ENCODE assay signal across 11 mouse cellular contexts in the genomic region with DNA sequence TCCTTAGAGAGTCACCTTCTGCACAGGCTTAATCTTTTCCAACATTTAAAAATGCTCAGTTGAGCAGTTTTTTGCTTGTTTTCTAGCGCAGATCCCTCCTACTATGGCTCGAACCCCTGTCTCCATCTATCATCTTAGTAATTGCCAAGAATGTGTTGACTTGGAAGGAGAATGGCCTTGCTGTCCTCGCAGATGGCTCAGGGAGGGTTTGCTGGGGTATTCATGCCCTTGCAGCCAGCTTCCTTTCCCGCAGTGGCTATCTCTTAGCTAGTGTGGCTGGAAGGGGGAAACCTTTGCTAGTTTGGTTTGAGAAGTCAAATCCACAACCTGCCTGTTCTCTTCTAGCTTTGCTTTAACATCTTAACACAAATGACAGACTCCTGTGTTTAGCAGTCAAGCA. TPM values are rescaled to one million over a fixed set of nuclear protein-coding genes. Genes with fewer than 3 reads are reported as not detected.
DNase-seq lines count a peak whose midpoint lies in the region; ATAC-seq and TF ChIP-seq lines count a peak whose summit lies in the region.
"Had no signal": no experiment of that assay in that cellular context is flagged by ENCODE, and none has a peak within 500 bp of the region (broad histone marks: within the 10 kb centered on the region; RNA-seq: fewer than 3 reads in every experiment).

No protein-coding gene starts in this region.

- no peak for ATAC-seq in forebrain, embryonic 13.5 days
- ATAC-seq in midbrain, embryonic 13.5 days: no peak
- ATAC-seq in midbrain, embryonic 11.5 days (ENCODE audit: low FRiP score): no peak
- no peak for ATAC-seq in hindbrain, postnatal 0 days
- ATAC-seq in CD4-positive, CD25-positive, alpha-beta regulatory T cell, adult 4 months: no peak
- no peak for ATAC-seq in kidney, embryonic 16.5 days (ENCODE audit: low FRiP score, low TSS enrichment)

- TF ChIP-seq CTCF in hindbrain, postnatal 0 days (IDR thresholded peaks at IDR 0.05; ENCODE audit: low read depth): no peak

- H3K4me1 ChIP-seq in forebrain, embryonic 10.5 days: peaks cover 70% of the 10 kb centered on the region
- peaks cover 67% of the 10 kb centered on the region for H3K4me1 ChIP-seq in forebrain, embryonic 13.5 days
- peaks cover 74% of the 10 kb centered on the region for H3K4me1 ChIP-seq in midbrain, embryonic 13.5 days (replicated peaks)
- peaks cover 49% of the 10 kb centered on the region for H3K4me1 ChIP-seq in midbrain, embryonic 11.5 days (ENCODE audit: control insufficient read depth, insufficient read depth, low read length)
- H3K4me1 ChIP-seq in hindbrain, postnatal 0 days (ENCODE audit: insufficient read depth, low read length): peaks cover 50% of the 10 kb centered on the region
- peaks cover 36% of the 10 kb centered on the region for H3K4me1 ChIP-seq in kidney, embryonic 16.5 days (ENCODE audit: insufficient read depth, low read length)

- peak overlapping the region; percentile 51; the same call in 1 of the 2 replicates for H3K27ac ChIP-seq in forebrain, embryonic 10.5 days
- no peak overlapping the region for H3K27ac ChIP-seq in forebrain, embryonic 13.5 days
- peak overlapping the region; percentile 45; the same call in 1 of the 2 replicates for H3K27ac ChIP-seq in midbrain, embryonic 13.5 days
- no peak overlapping the region for H3K27ac ChIP-seq in midbrain, embryonic 11.5 days (ENCODE audit: low read depth, low read length)
- peak overlapping the region; percentile 34 for H3K27ac ChIP-seq in hindbrain, postnatal 0 days
- H3K27ac ChIP-seq in kidney, embryonic 16.5 days (ENCODE audit: low read length): no peak overlapping the region

- WGBS in forebrain, embryonic 10.5 days: 89% methylated on average over 4 of the region's 4 CpGs
- WGBS in forebrain, embryonic 13.5 days: 90% methylated on average over 4 of the region's 4 CpGs
- WGBS in midbrain, embryonic 13.5 days: 82% methylated on average over 4 of the region's 4 CpGs
- 89% methylated on average over 4 of the region's 4 CpGs for WGBS in midbrain, embryonic 11.5 days
- 41% methylated on average over 4 of the region's 4 CpGs for WGBS in hindbrain, postnatal 0 days
- 55% methylated on average over 4 of the region's 4 CpGs for WGBS in kidney, embryonic 16.5 days

- no peaks in the 10 kb centered on the region for H3K27me3 ChIP-seq in forebrain, embryonic 10.5 days (ENCODE audit: poor library complexity, severe bottlenecking)
- no peaks in the 10 kb centered on the region for H3K27me3 ChIP-seq in forebrain, embryonic 13.5 days
- no peaks in the 10 kb centered on the region for H3K27me3 ChIP-seq in midbrain, embryonic 13.5 days
- H3K27me3 ChIP-seq in midbrain, embryonic 11.5 days (ENCODE audit: control insufficient read depth, insufficient read depth, low read length): no peaks in the 10 kb centered on the region
- H3K27me3 ChIP-seq in hindbrain, postnatal 0 days (ENCODE audit: insufficient read depth, low read length): no peaks in the 10 kb centered on the region
- H3K27me3 ChIP-seq in kidney, embryonic 16.5 days (ENCODE audit: insufficient read depth, low read length): no peaks in the 10 kb centered on the region

- no peak overlapping the region for H3K9ac ChIP-seq in forebrain, embryonic 13.5 days
- no peak overlapping the region for H3K9ac ChIP-seq in midbrain, embryonic 13.5 days (replicated peaks)
- H3K9ac ChIP-seq in midbrain, embryonic 11.5 days (ENCODE audit: low read length): no peak overlapping the region
- 0 out of 2 replicates have a peak overlapping the region, but pooled peaks have one; percentile 13 for H3K9ac ChIP-seq in hindbrain, postnatal 0 days (replicated peaks; ENCODE audit: low read length)
- H3K9ac ChIP-seq in kidney, embryonic 16.5 days (replicated peaks; ENCODE audit: low read length): no peak overlapping the region

- DNase-seq in forebrain, embryonic 10.5 days (ENCODE audit: extremely low spot score, low spot score): no peak
- no peak for DNase-seq in midbrain, embryonic 11.5 days (ENCODE audit: low spot score, missing footprints)
- DNase-seq in hindbrain, postnatal 0 days (ENCODE audit: low spot score): no peak
- no peak for DNase-seq in B cell, adult 2 months
- DNase-seq: kidney, adult 9 months; thymus, adult 18-20 months had no signal

- no peak overlapping the region for H3K4me3 ChIP-seq in forebrain, embryonic 10.5 days
- H3K4me3 ChIP-seq in forebrain, embryonic 13.5 days: no peak overlapping the region
- H3K4me3 ChIP-seq in midbrain, embryonic 13.5 days (replicated peaks): no peak overlapping the region
- H3K4me3 ChIP-seq in midbrain, embryonic 11.5 days (ENCODE audit: low read depth, low read length): no peak overlapping the region
- H3K4me3 ChIP-seq in hindbrain, postnatal 0 days (ENCODE audit: low read length): no peak overlapping the region
- H3K4me3 ChIP-seq in kidney, embryonic 16.5 days (ENCODE audit: low read length): no peak overlapping the region
- H3K4me3 ChIP-seq: myocyte had no signal

- no peaks in the 10 kb centered on the region for H3K9me3 ChIP-seq in forebrain, embryonic 10.5 days
- H3K9me3 ChIP-seq in forebrain, embryonic 13.5 days (replicated peaks): no peaks in the 10 kb centered on the region
- no peaks in the 10 kb centered on the region for H3K9me3 ChIP-seq in midbrain, embryonic 13.5 days
- H3K9me3 ChIP-seq in midbrain, embryonic 11.5 days (ENCODE audit: control insufficient read depth, low read length): no peaks in the 10 kb centered on the region
- no peaks in the 10 kb centered on the region for H3K9me3 ChIP-seq in hindbrain, postnatal 0 days (ENCODE audit: low read length)
- no peaks in the 10 kb centered on the region for H3K9me3 ChIP-seq in kidney, embryonic 16.5 days (ENCODE audit: low read length)

- H3K4me2 ChIP-seq in forebrain, embryonic 13.5 days: no peak overlapping the region
- H3K4me2 ChIP-seq in midbrain, embryonic 13.5 days (replicated peaks): 0 out of 2 replicates have a peak overlapping the region, but pooled peaks have one; percentile 25
- no peak overlapping the region for H3K4me2 ChIP-seq in midbrain, embryonic 11.5 days
- peak overlapping the region; percentile 16; the same call in 1 of the 2 replicates for H3K4me2 ChIP-seq in hindbrain, postnatal 0 days (ENCODE audit: low read depth, low read length)
- H3K4me2 ChIP-seq in kidney, embryonic 16.5 days (replicated peaks; ENCODE audit: low read depth, low read length): no peak overlapping the region

- H3K36me3 ChIP-seq in forebrain, embryonic 10.5 days (replicated peaks): peaks cover 21% of the 10 kb centered on the region
- H3K36me3 ChIP-seq in forebrain, embryonic 13.5 days (ENCODE audit: poor library complexity, severe bottlenecking): peaks cover 13% of the 10 kb centered on the region
- H3K36me3 ChIP-seq in midbrain, embryonic 13.5 days: peaks cover 5% of the 10 kb centered on the region; the same call in 1 of the 2 replicates
- H3K36me3 ChIP-seq in midbrain, embryonic 11.5 days (ENCODE audit: control insufficient read depth, insufficient read depth, low read length): no peaks in the 10 kb centered on the region
- H3K36me3 ChIP-seq in hindbrain, postnatal 0 days (ENCODE audit: insufficient read depth, low read length): no peaks in the 10 kb centered on the region
- no peaks in the 10 kb centered on the region for H3K36me3 ChIP-seq in kidney, embryonic 16.5 days (ENCODE audit: insufficient read depth, low read length)

RNA-seq across cellular contexts. Expression of a gene that starts 5.4 kb away (rescaled TPM):
- 7.9 and 8.8 TPM in 2 replicates for polyA plus RNA-seq in forebrain, embryonic 10.5 days (2016; fragmentation: Nextera tagmentation; extraction: Ambion mirVana)
- polyA plus RNA-seq in forebrain, embryonic 13.5 days (2015; fragmentation: Nextera tagmentation; extraction: Ambion mirVana): 16.7 and 19.7 TPM in 2 replicates
- 21.0 and 26.1 TPM in 2 replicates for polyA plus RNA-seq in midbrain, embryonic 13.5 days (2015; fragmentation: Nextera tagmentation; extraction: Ambion mirVana)
- 8.9 and 11.1 TPM in 2 replicates for polyA plus RNA-seq in midbrain, embryonic 11.5 days (2014; fragmentation: Nextera tagmentation; extraction: Ambion mirVana)
- 138 and 151 TPM in 2 replicates for total RNA-seq in hindbrain, postnatal 0 days (2014; rRNA removed)
- polyA plus RNA-seq in hindbrain, postnatal 0 days (2015; fragmentation: Nextera tagmentation; extraction: Ambion mirVana): 33.5 and 34.0 TPM in 2 replicates
- 1 to 10 TPM; 1.0 to 1.2 TPM for polyA plus RNA-seq in CD4-positive, CD25-positive, alpha-beta regulatory T cell, adult 4 months (2017; shearing (Covaris generic))
- polyA plus RNA-seq in kidney, embryonic 16.5 days (2015; fragmentation: Nextera tagmentation; extraction: Ambion mirVana): 8.3 and 8.6 TPM in 2 replicates

RNA-seq across cellular contexts. Expression of a gene that starts 31.6 kb away (rescaled TPM):
- 14.4 and 14.9 TPM in 2 replicates for polyA plus RNA-seq in forebrain, embryonic 10.5 days (2016; fragmentation: Nextera tagmentation; extraction: Ambion mirVana)
- polyA plus RNA-seq in forebrain, embryonic 13.5 days (2015; fragmentation: Nextera tagmentation; extraction: Ambion mirVana): 10.5 and 12.5 TPM in 2 replicates
- 10.9 and 12.9 TPM in 2 replicates for polyA plus RNA-seq in midbrain, embryonic 13.5 days (2015; fragmentation: Nextera tagmentation; extraction: Ambion mirVana)
- 11.6 and 13.0 TPM in 2 replicates for polyA plus RNA-seq in midbrain, embryonic 11.5 days (2014; fragmentation: Nextera tagmentation; extraction: Ambion mirVana)
- 21.3 and 31.8 TPM in 2 replicates for total RNA-seq in hindbrain, postnatal 0 days (2014; rRNA removed)
- polyA plus RNA-seq in hindbrain, postnatal 0 days (2015; fragmentation: Nextera tagmentation; extraction: Ambion mirVana): 5.7 and 6.2 TPM in 2 replicates
- polyA plus RNA-seq in CD4-positive, CD25-positive, alpha-beta regulatory T cell, adult 4 months (2017; shearing (Covaris generic)): 1 to 10 TPM; 4.9 to 7.1 TPM
- polyA plus RNA-seq in kidney, embryonic 16.5 days (2015; fragmentation: Nextera tagmentation; extraction: Ambion mirVana): 16.9 and 18.6 TPM in 2 replicates

Comparison
In these comparisons a context has a peak if more than half of its experiments do, and no peak if none do; other contexts are left out.
1. H3K27ac ChIP-seq: peak in forebrain, embryonic 10.5 days (single experiment), midbrain, embryonic 13.5 days (single experiment) and hindbrain, postnatal 0 days (single experiment); none in forebrain, embryonic 13.5 days (single experiment), midbrain, embryonic 11.5 days (single experiment) and kidney, embryonic 16.5 days (single experiment).
2. H3K4me2 ChIP-seq: peak in midbrain, embryonic 13.5 days (single experiment) and hindbrain, postnatal 0 days (single experiment); none in forebrain, embryonic 13.5 days (single experiment), midbrain, embryonic 11.5 days (single experiment) and kidney, embryonic 16.5 days (single experiment).